Mouse (Mus musculus): ENCODE results near the gene Lipc.

DNA sequence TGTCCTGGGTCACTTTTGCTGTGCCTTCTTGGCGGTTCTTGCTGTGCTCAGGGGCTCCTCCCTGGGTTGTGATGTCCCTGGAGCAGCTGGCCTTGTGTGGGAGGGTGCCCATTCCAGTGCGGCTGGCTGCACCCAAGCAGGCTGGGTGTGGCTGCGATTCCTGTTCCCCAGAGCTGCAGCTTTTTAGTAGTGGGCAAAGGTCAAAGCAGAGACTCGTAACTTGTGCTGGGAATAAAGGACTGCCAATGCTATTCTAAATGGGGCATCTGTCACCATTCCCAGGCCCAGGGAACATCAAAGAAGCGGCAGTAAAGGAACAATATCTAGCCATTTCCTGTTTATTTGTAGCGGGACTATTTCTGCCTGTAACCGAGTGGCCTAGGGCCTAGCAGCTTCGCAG, 88.7 kb downstream of the Lipc start:
- TF ChIP-seq CTCF (IDR thresholded peaks at IDR 0.05; ENCODE audit: borderline replicate concordance, control insufficient read depth, extremely low read depth, insufficient read depth, low read length, poor library complexity), result no peak
- no peak for TF ChIP-seq POLR2A (IDR thresholded peaks at IDR 0.05; ENCODE audit: control insufficient read depth, extremely low read depth, insufficient read depth, low read length, poor library complexity)

All from thymus, adult 2 months (tissue).